Mouse (Mus musculus): ENCODE data around the gene Pik3cg.

The Pik3cg gene

DNA sequence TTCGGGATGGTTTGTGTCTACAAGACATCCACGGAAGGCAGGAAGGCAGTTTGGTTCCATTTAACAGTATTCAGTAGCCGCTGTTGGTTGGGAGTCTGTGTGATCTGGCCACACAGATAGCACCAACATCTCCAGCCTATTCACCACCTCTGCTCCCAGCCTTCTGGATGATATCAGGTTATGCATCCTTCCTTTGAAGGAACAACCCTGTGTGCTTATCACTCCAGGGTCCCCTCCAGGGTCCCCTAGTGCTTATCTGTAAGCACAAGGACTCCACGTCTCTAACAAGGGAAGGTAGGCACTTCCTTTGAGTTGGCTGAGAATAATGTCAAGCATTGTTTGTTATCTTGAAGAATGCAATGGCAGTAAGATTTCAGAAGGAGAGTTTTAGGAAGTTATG lies 65.3 kb downstream of the Pik3cg start:
- no peak for DNase-seq (ENCODE audit: low spot score)

DNA sequence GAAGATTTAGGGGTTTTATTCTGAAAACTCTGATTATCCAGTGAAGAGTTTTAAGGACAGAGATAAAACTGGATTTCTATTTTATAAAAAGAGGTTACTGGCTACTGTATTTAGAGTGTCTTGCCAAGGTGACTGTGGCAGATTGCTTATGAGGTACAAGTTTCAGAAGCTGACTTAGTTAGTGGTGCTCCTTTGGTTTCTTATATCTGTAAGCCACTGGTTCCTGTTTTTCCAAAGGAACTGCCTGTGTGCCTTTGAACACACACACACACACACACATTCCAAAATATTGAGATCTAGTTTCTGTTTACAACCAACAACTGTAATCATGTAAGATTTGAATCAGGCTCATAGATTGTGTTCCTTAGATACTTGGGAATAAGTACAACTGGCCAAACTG lies 66.7 kb downstream of the Pik3cg start:
- no peak for DNase-seq (ENCODE audit: low spot score)

- no peak for DNase-seq (ENCODE audit: low spot score)
Measured at GRCm38 (mm10) chr12:32138831-32139230, 69.6 kb downstream of the Pik3cg start.

DNA sequence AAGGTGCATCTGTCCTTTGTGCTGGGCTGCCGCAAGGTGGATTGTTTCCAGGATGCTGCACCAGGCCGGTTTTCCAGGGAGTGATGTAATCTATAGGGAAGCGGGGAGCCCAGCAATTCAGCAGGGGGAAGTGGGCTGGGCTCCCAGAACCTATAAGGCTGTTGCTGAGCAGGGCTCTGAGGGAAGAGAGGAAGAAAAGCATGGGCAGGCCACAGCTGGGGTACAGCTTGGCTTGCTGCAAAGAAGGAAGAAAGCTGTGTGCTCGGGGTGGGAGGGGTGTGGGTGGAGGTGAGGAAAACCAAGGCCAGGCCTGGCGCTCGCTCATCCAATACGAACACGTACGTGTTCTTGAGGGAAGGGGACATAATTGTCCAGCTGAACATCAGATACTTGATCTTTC lies 70.1 kb downstream of the Pik3cg start:
- no peak for DNase-seq (ENCODE audit: low spot score)

GRCm38 (mm10) chr12:32137542-32137941 lies 70.9 kb downstream of the Pik3cg start:
- DNase-seq (ENCODE audit: low spot score) = no peak

- DNase-seq (ENCODE audit: low spot score) = no peak
Measured at GRCm38 (mm10) chr12:32127599-32128507, 80.6 kb downstream of the Pik3cg start.

DNA sequence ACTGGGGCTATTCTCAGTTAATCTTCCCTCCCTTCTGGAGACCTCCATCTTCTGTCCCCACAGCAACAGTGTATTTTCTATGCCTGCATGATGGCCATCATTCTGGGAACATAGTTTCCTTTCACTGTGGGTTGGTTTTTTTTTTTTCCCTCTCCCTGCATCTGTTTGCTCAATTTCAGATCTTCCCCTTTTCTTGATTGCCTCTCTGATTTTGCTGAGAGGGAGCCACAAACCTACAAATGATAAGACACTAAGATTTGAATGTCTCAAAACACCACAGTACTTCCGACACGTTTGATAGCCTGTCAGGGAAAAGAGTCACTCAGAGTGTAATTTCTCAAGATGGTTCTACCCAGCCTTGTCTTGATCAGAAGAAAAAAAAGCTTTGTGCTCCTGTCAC lies 81.3 kb downstream of the Pik3cg start:
- no peak for DNase-seq (ENCODE audit: low spot score)

DNA sequence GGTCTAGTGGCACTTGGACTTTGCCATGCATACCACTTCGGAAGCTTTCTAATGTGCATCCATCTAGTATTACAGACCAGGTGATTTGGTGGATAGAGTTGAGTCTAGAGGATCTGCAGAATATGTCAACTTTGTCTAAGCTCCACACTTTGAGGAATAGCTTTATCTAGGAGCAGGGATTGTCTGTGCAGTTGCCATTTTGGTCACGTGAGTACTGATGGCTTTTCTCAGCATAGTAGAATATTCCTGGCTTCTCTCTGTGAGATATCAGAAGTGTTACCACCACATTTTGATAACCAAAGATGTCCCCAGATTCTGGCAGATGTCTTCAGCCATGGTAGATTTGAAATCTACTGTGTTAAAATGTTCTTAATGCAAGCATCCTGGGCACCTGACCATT lies 84.0 kb downstream of the Pik3cg start:
- no peak for DNase-seq (ENCODE audit: low spot score)

DNA sequence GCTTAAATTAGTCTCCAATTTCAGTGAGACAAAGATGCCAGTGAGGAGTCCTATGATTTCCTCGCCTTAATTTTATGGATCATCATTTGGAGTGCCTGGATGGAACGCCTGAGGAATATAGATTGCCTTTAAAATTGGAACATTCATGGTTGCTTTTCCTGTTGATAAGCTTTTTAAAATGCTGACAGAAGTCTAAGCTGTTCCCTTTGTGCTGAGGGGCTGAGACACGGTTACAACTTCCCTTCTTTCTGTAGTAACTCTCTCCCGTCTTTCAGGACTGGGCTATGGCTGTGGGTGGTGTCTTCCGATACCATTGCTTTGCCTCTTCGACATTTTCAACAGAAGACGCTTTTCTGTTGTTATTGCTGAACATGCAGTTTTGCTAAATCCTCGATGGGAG lies 84.4 kb downstream of the Pik3cg start:
- DNase-seq (ENCODE audit: low spot score) = no peak

- no peak for DNase-seq (ENCODE audit: low spot score)
Measured at GRCm38 (mm10) chr12:32123559-32123958, 84.9 kb downstream of the Pik3cg start.
